Mouse (Mus musculus) intestine, postnatal 0 days (tissue): ENCODE results near the gene Gm9745. TPM values are rescaled to one million over a fixed set of nuclear protein-coding genes. Genes with fewer than 3 reads are reported as not detected.
"Not testable (repeated sequence)": the region's sequence is repeated elsewhere in the genome, so short reads cannot be mapped to it uniquely, and the experiment has no call there.

Experiments
- ATAC-seq: fragments of 200-750 bp; cut with Nextera tagmentation; 2 replicates; pipeline ENCODE4 v1.8.0; 2017; ENCODE audit warnings: mild to moderate bottlenecking, moderate TSS enrichment, moderate library complexity
- H3K27ac ChIP-seq: fragments of 300-500 bp; sonication (generic); 2 replicates; pipeline ENCODE4 v1.5.1; 2014; ENCODE audit warnings: mild to moderate bottlenecking, low read depth, low read length, moderate library complexity
- H3K27me3 ChIP-seq: fragments of 300-500 bp; sonication (generic); replicated peaks from 2 replicates; pipeline ENCODE4 v1.6.1; 2014; ENCODE audit warnings: low read length, mixed read lengths; ENCODE audit not compliant: control insufficient read depth, insufficient read depth
- H3K36me3 ChIP-seq: fragments of 300-500 bp; sonication (generic); 2 replicates; pipeline ENCODE4 v1.6.1; 2014; ENCODE audit warnings: mild to moderate bottlenecking, moderate library complexity; ENCODE audit not compliant: control insufficient read depth, insufficient read depth
- H3K4me1 ChIP-seq: fragments of 300-500 bp; sonication (generic); replicated peaks from 2 replicates; pipeline ENCODE4 v1.6.1; 2014; ENCODE audit warnings: antibody characterized with exemption, low read length, mixed read lengths; ENCODE audit not compliant: control insufficient read depth, insufficient read depth
- H3K4me2 ChIP-seq: fragments of 300-500 bp; sonication (generic); replicated peaks from 2 replicates; pipeline ENCODE4 v1.6.1; 2014; ENCODE audit warnings: low read depth, mild to moderate bottlenecking, moderate library complexity
- H3K4me3 ChIP-seq: fragments of 300-500 bp; sonication (generic); 2 replicates; pipeline ENCODE4 v1.5.1; 2014; ENCODE audit warnings: low read depth, low read length
- H3K9ac ChIP-seq: fragments of 300-500 bp; sonication (generic); 2 replicates; pipeline ENCODE4 v1.6.1; 2014; ENCODE audit warnings: mild to moderate bottlenecking, low read depth, low read length
- H3K9me3 ChIP-seq: fragments of 300-500 bp; sonication (generic); 2 replicates; pipeline ENCODE4 v1.6.1; 2016; ENCODE audit warnings: mixed run types; ENCODE audit not compliant: control insufficient read depth
- CTCF ChIP-seq: sonication (generic); IDR thresholded peaks from 2 replicates; pipeline ENCODE4 v1.5.1; 2016; ENCODE audit warnings: low read depth, mild to moderate bottlenecking, control low read depth, antibody characterized with exemption, moderate library complexity
- WGBS: fragments of 180-500 bp; shearing (Covaris S2); extraction: QIAGEN DNeasy Blood & Tissue Kit; methylation state at CpG from one replicate; pipeline ENCODE4 v1.1.7; 2014; 5-methylcytosine and 5-hydroxymethylcytosine counted together
- polyA plus RNA-seq: library from polyadenylated mRNA; unstranded; fragments of >200 nt; fragmentation: Nextera tagmentation; extraction: Ambion mirVana; gene quantifications from 2 replicates; pipeline ENCODE4 v1.2.1, GENCODE M21; 2015

Gm9745 gene
- not detected in 2 replicates for polyA plus RNA-seq

DNA sequence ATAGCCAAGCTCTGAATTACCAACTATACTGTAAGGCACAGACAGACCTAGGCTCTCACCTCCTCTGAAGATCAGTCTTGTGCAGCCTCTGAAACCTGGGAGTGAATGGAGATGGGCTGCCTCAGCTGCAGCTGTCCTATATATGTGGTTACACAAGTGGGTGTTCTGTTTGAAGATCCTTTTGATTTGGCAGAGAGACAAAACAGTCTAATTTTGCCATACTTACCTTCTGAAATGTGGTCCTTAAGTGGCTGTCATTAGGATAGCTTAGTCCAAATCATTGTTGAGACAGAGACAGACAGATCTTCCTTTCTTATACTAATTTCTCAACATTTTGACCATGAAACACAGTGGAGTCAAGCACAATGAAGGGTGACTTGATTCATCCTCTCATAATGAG, at the start of gene Gm9745:
Gene Gm9745 (minus strand): TSS at position 101 of the 400 bp plus-strand sequence.
- H3K9ac ChIP-seq, H3K4me2 ChIP-seq, H3K9me3 ChIP-seq, H3K4me3 ChIP-seq, H3K4me1 ChIP-seq, ATAC-seq, H3K36me3 ChIP-seq, H3K27me3 ChIP-seq, H3K27ac ChIP-seq: not testable (repeated sequence)

- not testable (repeated sequence) for H3K4me2 ChIP-seq, H3K36me3 ChIP-seq, H3K27ac ChIP-seq, H3K9ac ChIP-seq, ATAC-seq, H3K27me3 ChIP-seq, H3K9me3 ChIP-seq, H3K4me1 ChIP-seq, H3K4me3 ChIP-seq
- 80% methylated on average over 5 of the region's 5 CpGs for WGBS
Measured at GRCm38 (mm10) chr13:8997221-8997620, 49.2 kb upstream of the Gm9745 start.

DNA sequence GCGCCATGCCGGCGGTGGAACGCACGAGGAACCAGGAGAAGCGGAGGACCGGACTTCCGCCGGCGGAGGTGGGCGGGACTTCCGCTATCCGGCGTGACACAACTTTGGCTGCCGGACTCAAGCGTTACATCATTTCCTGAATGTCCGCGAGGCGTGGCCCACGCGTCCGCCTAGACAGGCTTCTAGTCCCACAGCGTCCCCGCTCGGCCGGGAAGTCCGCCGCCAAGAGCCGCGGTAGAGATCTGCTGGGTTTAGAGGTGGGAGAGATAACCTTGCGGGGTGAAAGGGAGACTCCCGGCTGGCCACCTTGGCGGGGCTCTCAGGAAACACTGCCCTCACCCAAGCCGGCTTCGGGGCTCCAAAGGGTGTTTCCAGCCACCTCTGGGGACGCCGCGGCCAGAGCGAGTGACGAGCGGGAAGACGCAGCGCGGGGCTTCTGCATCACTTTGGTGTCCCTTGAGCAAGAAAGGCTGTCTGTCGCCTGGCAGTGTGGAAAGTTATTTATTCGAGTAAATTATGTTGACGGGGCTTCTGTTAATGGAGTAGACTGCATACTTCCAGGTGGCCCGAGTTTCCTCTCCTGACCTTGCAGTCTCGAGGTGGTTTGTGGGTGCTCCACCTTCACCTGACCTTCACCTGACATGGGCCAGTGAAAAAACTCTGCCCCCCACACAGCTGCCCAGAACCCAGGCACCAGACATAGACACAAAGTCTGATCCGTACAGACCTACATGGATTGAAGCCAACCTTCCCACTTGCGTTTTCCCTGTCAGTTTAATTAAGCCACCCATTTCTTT, 48.2 kb upstream of the Gm9745 start, which contains the start of gene Gtpbp4:
Gene Gtpbp4 (minus strand): TSS at position 94 of the 797 bp plus-strand sequence.
- Histone ChIP-seq H3K9me3 (no peaks in the 10 kb centered on the region), H3K4me1 (no peaks in the 10 kb centered on the region), H3K4me3 (peak within 1 kb of the TSS; percentile 68), H3K9ac (peak within 1 kb of the TSS; percentile 79), H3K27ac (peak within 1 kb of the TSS; percentile 89), H3K27me3 (no peaks in the 10 kb centered on the region), H3K4me2 (peak within 1 kb of the TSS; percentile 67), H3K36me3 (peaks cover 6% of the 10 kb centered on the region; the same call in 1 of the 2 replicates)
- WGBS: under 1% methylated on average over 51 of the region's 51 CpGs
- ATAC-seq: peak; percentile 98
- peak; percentile 89 for TF ChIP-seq CTCF

DNA sequence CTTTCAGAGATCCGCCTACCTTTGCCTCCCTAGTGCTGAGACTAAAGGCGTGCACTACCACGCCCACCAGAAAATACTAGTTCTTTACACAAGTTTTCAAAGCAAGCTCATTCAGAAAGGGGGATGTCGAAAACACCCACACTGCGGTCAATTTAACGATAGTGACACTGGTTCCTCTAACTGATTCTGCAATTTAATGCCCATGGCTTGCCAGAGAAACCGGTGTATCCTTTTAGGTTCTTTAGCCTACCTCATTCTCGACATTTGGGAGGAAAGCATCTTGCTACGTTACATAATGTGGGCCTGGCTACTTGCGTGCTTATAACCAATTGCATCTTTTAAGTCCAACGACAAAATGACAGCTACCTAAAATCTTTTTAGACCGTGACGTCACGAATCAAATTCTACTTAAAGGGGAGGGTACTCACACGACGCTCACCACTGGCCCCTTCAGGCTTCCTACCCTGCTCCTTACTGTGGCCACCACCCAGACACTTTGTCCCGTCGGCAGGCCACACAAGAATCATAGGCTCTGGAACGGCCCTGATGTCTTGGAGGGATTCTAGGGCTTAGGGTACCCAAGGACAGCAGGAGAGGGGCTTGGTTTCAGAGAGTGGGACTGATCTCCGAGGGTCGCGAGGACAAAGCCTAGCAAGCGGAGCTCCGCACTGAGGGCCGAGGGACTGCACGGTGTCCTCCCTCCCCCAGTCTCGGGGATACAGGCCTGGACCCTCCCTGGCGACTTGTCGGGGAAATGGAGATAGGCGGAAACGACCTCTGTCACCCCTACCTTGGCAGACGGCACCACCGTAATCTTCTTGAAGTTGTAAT, 47.3 kb upstream of the Gm9745 start:
- Histone ChIP-seq H3K9me3 (no peaks in the 10 kb centered on the region), H3K4me1 (no peaks in the 10 kb centered on the region), H3K27ac (peak overlapping the region; percentile 37; the same call in 1 of the 2 replicates), H3K27me3 (no peaks in the 10 kb centered on the region), H3K4me2 (peak overlapping the region; percentile 67), H3K36me3 (peaks cover 14% of the 10 kb centered on the region; the same call in 1 of the 2 replicates), H3K9ac (peak overlapping the region; percentile 79), H3K4me3 (peak overlapping the region; percentile 68)
- peak; percentile 37 for ATAC-seq
- TF ChIP-seq CTCF: no peak
- 2% methylated on average over 33 of the region's 33 CpGs for WGBS

DNA sequence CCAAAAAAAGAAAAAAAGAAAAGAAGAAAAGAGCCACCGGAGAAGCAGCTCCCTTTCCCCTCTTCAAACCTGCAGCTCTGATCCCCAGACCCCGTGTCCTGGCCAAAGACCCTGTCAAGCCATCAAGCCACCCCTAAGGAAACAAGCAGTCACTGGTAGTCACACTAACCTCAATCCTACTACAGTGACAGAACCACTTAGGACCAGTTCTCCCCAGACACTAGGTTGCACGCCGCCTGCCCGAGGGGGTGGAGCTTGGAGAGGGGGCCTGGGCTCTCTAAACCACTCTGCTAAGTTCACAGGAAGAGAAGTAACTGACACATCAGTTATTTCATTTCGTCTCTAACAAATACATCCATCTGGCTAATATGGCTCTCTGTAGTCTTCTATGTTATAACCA, 44.2 kb upstream of the Gm9745 start:
- Histone ChIP-seq H3K9me3 (no peaks in the 10 kb centered on the region), H3K27ac (no peak overlapping the region), H3K4me2 (no peak overlapping the region), H3K4me3 (no peak overlapping the region), H3K9ac (no peak overlapping the region), H3K36me3 (peaks cover 35% of the 10 kb centered on the region), H3K4me1 (no peaks in the 10 kb centered on the region), H3K27me3 (no peaks in the 10 kb centered on the region)
- 90% methylated on average over 6 of the region's 6 CpGs for WGBS
- no peak for ATAC-seq
- TF ChIP-seq CTCF: no peak

DNA sequence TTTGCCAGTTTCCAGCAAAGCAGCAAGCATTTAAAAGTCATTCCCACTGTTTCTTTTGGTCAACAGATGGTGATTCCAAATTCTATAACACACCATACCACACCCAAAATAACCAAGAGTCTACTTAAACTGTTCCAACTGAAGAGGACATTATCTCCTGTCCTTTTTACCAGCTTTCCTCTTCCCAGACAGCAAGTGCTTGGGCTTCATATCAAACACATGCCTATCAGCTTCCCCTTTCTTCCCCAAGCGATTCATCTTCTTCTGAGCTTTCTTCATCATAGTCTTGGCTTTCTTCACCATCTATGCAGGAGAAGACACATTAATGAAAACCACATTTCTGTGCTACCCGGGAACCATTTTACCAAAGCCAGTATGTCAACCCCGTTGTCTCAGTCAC, 24.9 kb upstream of the Gm9745 start:
- TF ChIP-seq CTCF: no peak
- ATAC-seq: no peak

More for the DNA sequence above, 24.9 kb upstream of the Gm9745 start:
- no peak overlapping the region for H3K4me2 ChIP-seq
- H3K9ac ChIP-seq: no peak overlapping the region
- no peak overlapping the region for H3K4me3 ChIP-seq
- H3K27ac ChIP-seq: no peak overlapping the region
- H3K9me3 ChIP-seq: no peaks in the 10 kb centered on the region
- no peaks in the 10 kb centered on the region for H3K4me1 ChIP-seq
- peaks cover 71% of the 10 kb centered on the region for H3K36me3 ChIP-seq
- WGBS: 95% methylated on average over 3 of the region's 3 CpGs
- no peaks in the 10 kb centered on the region for H3K27me3 ChIP-seq
